Mouse (Mus musculus): Measurements from ENCODE around the gene Hoga1. TPM values are rescaled to one million over a fixed set of nuclear protein-coding genes. Genes with fewer than 3 reads are reported as not detected.
A peak's percentile ranks its signal among the peaks of the same experiment; 100 is the strongest.

Gene Hoga1
- polyA plus RNA-seq (2015; fragmentation: Nextera tagmentation; extraction: Ambion mirVana), result 2.0 and 2.4 TPM in 2 replicates

DNA sequence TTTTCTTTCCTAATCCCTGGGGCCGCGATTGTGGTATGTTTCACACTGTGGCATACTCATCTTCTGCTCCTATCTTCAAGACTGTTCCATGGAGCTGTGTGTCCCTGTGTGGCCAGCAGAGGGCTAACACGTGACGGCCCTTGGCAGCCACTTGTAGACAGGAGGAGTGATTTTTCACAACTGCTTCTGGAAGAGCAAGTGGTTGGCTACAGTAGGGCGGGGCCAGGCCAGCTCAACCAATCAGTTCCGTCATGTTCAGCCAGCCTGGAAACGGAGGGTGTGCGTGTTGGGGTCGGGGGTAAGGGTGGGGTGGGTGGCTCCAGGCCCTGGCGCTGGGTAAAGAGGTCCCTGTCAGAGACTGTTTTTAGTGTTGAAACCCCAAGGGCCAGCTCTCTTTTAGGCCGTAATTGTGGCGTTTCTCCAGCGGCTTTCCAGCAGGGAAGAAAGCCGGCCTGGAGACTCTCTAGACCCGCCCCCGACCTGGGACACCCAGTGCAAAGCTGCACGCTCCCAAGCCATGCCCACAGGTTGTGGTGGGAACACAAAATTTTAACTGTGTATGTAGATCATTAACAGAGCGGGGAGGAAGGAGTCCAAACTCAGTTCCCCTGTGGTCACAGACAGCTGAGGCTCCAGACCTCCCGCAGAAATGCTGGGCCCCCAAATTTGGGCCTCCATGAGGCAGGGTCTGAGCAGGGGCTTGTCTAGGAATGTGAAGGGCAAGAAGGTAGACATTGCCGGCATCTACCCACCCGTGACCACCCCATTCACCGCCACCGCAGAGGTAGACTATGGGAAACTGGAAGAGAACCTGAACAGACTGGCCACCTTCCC is at the start of gene Hoga1:
Gene Hoga1 (plus strand): TSS at position 342 of the 834 bp plus-strand sequence.
- H3K9me3 ChIP-seq (ENCODE audit: control insufficient read depth, low read length), result peaks cover 4% of the 10 kb centered on the region; the same call in 1 of the 2 replicates
- H3K4me1 ChIP-seq (ENCODE audit: control insufficient read depth, insufficient read depth, low read depth, low read length), result peaks cover 4% of the 10 kb centered on the region; the same call in 1 of the 2 replicates
- 0 out of 2 replicates have a peak, but pooled peaks cover 2% of the 10 kb centered on the region for H3K27me3 ChIP-seq (replicated peaks; ENCODE audit: control insufficient read depth, insufficient read depth, low read length)
- peak within 1 kb of the TSS; percentile 27; the same call in 1 of the 2 replicates for H3K9ac ChIP-seq (ENCODE audit: low read depth, low read length)
- peak within 1 kb of the TSS; percentile 54 for H3K4me2 ChIP-seq (ENCODE audit: low read length)
- H3K36me3 ChIP-seq (ENCODE audit: control insufficient read depth, insufficient read depth, low read length), result no peaks in the 10 kb centered on the region
- peak; percentile 93 for ATAC-seq
- H3K4me3 ChIP-seq (ENCODE audit: low read length), result peak within 1 kb of the TSS; percentile 34
- WGBS, result 23% methylated on average over 23 of the region's 23 CpGs
- no peak within 1 kb of the TSS for H3K27ac ChIP-seq (ENCODE audit: low read depth, low read length)

DNA sequence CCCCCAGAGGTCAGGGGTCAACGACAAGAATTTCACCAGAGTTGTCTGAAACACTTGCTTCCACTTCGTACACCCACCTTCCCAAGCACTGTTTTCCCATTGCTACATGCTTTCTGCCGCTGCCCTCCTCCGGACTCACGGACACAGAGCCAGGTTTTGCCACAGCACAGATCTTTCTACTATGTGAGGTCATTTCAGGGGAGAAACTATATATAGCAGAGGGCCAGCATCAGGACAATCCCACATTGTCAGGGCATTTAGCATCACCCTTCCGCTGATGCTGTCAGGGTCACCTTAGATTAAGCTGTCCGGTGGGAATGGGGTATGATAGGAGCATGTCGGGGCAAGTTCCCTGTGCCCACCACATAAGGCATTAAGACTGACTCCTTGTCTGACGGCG is 48.3 kb upstream of the Hoga1 start:
- no peak for ATAC-seq
- H3K27ac ChIP-seq (ENCODE audit: low read depth, low read length), result no peak overlapping the region
- no peak overlapping the region for H3K4me2 ChIP-seq (ENCODE audit: low read length)
- 88% methylated on average over 10 of the region's 10 CpGs for WGBS
- H3K27me3 ChIP-seq (replicated peaks; ENCODE audit: control insufficient read depth, insufficient read depth, low read length), result no peaks in the 10 kb centered on the region
- peaks cover 10% of the 10 kb centered on the region for H3K4me1 ChIP-seq (ENCODE audit: control insufficient read depth, insufficient read depth, low read depth, low read length)
- no peak overlapping the region for H3K9ac ChIP-seq (ENCODE audit: low read depth, low read length)
- H3K4me3 ChIP-seq (ENCODE audit: low read length), result no peak overlapping the region
- H3K36me3 ChIP-seq (ENCODE audit: control insufficient read depth, insufficient read depth, low read length), result no peaks in the 10 kb centered on the region
- H3K9me3 ChIP-seq (ENCODE audit: control insufficient read depth, low read length), result no peaks in the 10 kb centered on the region

DNA sequence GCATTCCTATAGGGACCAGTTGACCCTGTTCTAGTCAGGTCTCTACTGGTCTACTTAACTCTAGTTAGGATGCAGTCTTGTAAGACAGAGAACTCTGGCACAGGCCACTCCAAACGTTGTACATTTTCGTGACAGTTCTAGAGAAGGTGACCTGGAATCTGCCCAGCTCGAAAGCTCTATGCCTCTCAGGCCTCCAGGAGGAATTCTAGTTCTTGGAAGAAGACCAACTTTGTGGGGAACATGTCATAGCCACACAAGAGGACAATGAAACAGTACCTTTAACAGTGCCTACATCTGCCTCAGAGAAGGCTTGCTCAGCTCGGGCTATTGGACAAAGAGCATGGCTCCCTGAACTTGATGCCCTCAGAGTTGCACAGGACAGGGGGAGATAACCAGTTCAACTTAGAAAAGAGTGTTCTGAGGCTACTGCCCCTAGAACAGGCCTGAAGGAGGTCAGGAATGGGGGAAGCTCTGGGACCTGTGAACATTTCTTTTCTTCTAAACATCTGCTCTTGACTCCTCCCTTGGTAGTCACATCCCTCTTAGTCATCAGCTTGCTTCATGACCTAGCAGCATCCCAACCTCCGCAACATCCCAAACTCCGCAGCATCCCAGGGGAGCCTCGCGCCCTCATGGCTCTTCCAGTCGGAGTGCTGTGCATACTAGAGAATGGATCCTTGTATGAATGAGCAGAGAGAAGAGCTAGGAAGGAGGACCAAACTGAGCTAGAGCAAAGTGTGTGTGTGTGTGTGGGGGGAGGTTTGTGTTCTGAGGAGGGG is 46.5 kb upstream of the Hoga1 start:
- no peak overlapping the region for H3K4me3 ChIP-seq (ENCODE audit: low read length)
- H3K27me3 ChIP-seq (replicated peaks; ENCODE audit: control insufficient read depth, insufficient read depth, low read length), result no peaks in the 10 kb centered on the region
- H3K9ac ChIP-seq (ENCODE audit: low read depth, low read length), result no peak overlapping the region
- WGBS, result 82% methylated on average over 9 of the region's 9 CpGs
- no peak overlapping the region for H3K27ac ChIP-seq (ENCODE audit: low read depth, low read length)
- no peaks in the 10 kb centered on the region for H3K36me3 ChIP-seq (ENCODE audit: control insufficient read depth, insufficient read depth, low read length)
- no peaks in the 10 kb centered on the region; the same call in 1 of the 2 replicates for H3K4me1 ChIP-seq (ENCODE audit: control insufficient read depth, insufficient read depth, low read depth, low read length)
- H3K9me3 ChIP-seq (ENCODE audit: control insufficient read depth, low read length), result no peaks in the 10 kb centered on the region
- ATAC-seq, result no peak
- no peak overlapping the region for H3K4me2 ChIP-seq (ENCODE audit: low read length)

DNA sequence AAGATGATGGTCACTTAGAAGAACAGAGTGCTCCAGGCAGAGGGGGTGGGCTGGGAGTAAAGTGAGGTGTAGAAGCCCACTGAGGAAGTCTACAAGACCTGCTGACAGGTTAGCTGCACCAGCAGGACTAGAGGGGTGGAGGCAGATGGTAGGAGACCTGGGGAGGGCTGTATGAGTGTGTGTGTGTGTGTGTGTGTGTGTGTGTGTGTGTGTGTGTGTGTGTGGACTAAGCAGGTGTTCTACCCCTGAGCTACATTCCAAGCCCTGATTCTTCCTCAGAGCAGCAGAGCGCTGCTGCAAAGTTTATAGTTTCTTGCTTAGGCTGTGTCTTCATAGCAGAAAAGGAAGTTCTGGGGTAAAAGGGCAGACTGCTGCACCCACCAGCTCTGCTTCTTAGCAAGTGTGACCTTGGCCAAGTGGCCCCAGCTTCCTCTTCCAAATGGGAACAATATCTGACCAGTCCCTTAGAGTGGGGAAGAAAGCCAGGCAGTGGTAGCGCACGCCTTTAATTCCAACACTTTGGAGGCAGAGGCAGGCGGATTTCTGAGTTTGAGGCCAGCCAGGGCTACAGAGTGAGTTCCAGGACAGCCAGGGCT is 45.6 kb upstream of the Hoga1 start:
- Histone ChIP-seq H3K9ac (ENCODE audit: low read depth, low read length) (no peak overlapping the region), H3K4me1 (ENCODE audit: control insufficient read depth, insufficient read depth, low read depth, low read length) (no peaks in the 10 kb centered on the region; the same call in 1 of the 2 replicates), H3K36me3 (ENCODE audit: control insufficient read depth, insufficient read depth, low read length) (no peaks in the 10 kb centered on the region), H3K27me3 (replicated peaks; ENCODE audit: control insufficient read depth, insufficient read depth, low read length) (no peaks in the 10 kb centered on the region), H3K4me3 (ENCODE audit: low read length) (no peak overlapping the region), H3K27ac (ENCODE audit: low read depth, low read length) (no peak overlapping the region), H3K4me2 (ENCODE audit: low read length) (no peak overlapping the region), H3K9me3 (ENCODE audit: control insufficient read depth, low read length) (no peaks in the 10 kb centered on the region)
- ATAC-seq, result no peak
- 90% methylated on average over 4 of the region's 4 CpGs for WGBS

DNA sequence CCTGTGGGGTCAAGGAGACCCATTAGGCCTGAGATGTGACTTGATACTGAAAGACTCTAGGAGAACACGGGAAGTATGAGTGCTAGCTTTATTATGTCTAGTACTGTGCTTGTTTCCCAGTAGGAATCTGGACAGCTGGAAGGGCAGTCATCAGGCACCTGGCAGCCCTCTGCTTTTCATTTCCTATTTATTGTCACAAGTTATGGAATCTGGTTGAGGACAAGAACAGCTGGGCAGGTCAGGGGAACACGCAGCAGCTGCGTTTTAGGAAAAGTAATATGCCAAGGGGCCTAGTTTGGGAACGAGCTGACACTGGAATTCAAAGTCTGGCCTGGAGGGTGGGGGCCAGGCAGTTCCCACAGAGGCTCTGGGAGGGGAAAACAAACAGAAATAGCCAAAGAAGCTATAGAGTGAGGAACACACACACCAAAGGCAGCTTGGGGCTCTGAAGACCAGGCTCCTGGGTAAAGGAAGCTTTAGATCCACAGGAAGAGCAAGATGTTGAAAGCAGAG is 44.9 kb upstream of the Hoga1 start:
- Histone ChIP-seq H3K9ac (ENCODE audit: low read depth, low read length) (no peak overlapping the region), H3K36me3 (ENCODE audit: control insufficient read depth, insufficient read depth, low read length) (no peaks in the 10 kb centered on the region), H3K27me3 (replicated peaks; ENCODE audit: control insufficient read depth, insufficient read depth, low read length) (no peaks in the 10 kb centered on the region), H3K9me3 (ENCODE audit: control insufficient read depth, low read length) (no peaks in the 10 kb centered on the region), H3K27ac (ENCODE audit: low read depth, low read length) (no peak overlapping the region; the same call in 1 of the 2 replicates), H3K4me1 (ENCODE audit: control insufficient read depth, insufficient read depth, low read depth, low read length) (no peaks in the 10 kb centered on the region; the same call in 1 of the 2 replicates), H3K4me3 (ENCODE audit: low read length) (no peak overlapping the region), H3K4me2 (ENCODE audit: low read length) (no peak overlapping the region)
- WGBS, result 69% methylated on average over 4 of the region's 4 CpGs
- ATAC-seq, result no peak

DNA sequence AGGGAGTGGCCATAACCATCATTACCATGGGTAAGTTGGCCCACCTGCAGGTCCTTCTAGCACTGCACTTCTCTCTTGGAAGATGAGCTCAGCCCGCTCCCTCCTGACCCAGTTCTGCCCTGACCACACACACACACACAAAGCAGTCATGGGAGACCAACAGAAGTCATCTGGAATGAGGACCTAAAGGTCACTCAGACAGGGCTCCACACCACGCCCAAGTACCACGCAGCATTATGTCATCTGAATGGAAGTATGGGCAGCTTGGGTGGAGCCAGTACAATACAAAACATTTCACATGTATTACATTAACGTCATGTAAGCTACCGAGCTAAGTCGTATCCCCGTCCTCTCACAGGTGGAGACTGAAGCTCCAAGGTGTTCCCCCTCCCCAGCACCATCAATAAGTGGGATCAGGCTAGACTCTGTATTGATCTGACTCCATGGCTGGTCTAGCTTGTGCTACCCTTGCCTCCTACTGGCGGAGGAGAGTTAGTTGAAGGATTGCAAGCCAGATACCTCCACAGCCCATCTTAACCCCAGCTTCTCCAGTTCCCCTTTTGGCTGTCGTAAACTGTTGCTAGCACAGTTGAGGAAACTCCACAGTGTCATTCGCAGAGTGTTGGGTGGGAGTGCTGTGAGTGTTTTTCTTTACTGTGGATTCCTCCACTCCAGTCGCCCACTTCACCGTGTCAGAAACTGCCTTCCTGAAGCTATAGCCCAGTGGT is 44.0 kb upstream of the Hoga1 start:
- H3K9ac ChIP-seq (ENCODE audit: low read depth, low read length), result no peak overlapping the region
- H3K27ac ChIP-seq (ENCODE audit: low read depth, low read length), result no peak overlapping the region
- 87% methylated on average over 12 of the region's 12 CpGs for WGBS
- H3K4me2 ChIP-seq (ENCODE audit: low read length), result no peak overlapping the region
- no peaks in the 10 kb centered on the region for H3K27me3 ChIP-seq (replicated peaks; ENCODE audit: control insufficient read depth, insufficient read depth, low read length)
- H3K4me3 ChIP-seq (ENCODE audit: low read length), result no peak overlapping the region
- no peaks in the 10 kb centered on the region; the same call in none of the 2 replicates for H3K4me1 ChIP-seq (ENCODE audit: control insufficient read depth, insufficient read depth, low read depth, low read length)
- H3K36me3 ChIP-seq (ENCODE audit: control insufficient read depth, insufficient read depth, low read length), result no peaks in the 10 kb centered on the region
- ATAC-seq, result no peak; the same call in 1 of the 2 replicates
- H3K9me3 ChIP-seq (ENCODE audit: control insufficient read depth, low read length), result no peaks in the 10 kb centered on the region

DNA sequence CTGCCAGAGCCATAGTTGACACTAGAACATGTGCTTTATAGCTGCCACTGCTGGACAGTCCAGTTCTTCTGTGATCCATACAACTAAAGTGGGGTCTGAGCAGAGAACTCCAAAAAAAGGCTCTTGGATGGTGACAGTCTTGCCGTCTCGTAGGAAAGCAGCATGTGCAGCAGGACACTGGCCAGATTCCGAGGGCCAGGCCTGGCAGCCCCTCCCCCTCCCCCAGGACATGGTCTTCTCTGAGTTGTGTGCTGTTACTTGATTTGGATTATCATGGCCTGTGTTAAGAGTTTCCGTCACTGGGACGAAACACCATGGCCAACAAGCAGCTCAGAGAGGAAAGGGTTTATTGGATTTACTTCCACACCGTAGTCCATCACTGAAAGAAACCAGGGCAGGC is 41.2 kb upstream of the Hoga1 start:
- H3K4me3 ChIP-seq (ENCODE audit: low read length), result no peak overlapping the region
- no peaks in the 10 kb centered on the region for H3K27me3 ChIP-seq (replicated peaks; ENCODE audit: control insufficient read depth, insufficient read depth, low read length)
- 82% methylated on average over 6 of the region's 6 CpGs for WGBS
- no peaks in the 10 kb centered on the region for H3K9me3 ChIP-seq (ENCODE audit: control insufficient read depth, low read length)
- H3K9ac ChIP-seq (ENCODE audit: low read depth, low read length), result no peak overlapping the region
- no peaks in the 10 kb centered on the region for H3K36me3 ChIP-seq (ENCODE audit: control insufficient read depth, insufficient read depth, low read length)
- no peak for ATAC-seq
- no peak overlapping the region for H3K27ac ChIP-seq (ENCODE audit: low read depth, low read length)
- H3K4me2 ChIP-seq (ENCODE audit: low read length), result no peak overlapping the region
- no peaks in the 10 kb centered on the region; the same call in none of the 2 replicates for H3K4me1 ChIP-seq (ENCODE audit: control insufficient read depth, insufficient read depth, low read depth, low read length)

DNA sequence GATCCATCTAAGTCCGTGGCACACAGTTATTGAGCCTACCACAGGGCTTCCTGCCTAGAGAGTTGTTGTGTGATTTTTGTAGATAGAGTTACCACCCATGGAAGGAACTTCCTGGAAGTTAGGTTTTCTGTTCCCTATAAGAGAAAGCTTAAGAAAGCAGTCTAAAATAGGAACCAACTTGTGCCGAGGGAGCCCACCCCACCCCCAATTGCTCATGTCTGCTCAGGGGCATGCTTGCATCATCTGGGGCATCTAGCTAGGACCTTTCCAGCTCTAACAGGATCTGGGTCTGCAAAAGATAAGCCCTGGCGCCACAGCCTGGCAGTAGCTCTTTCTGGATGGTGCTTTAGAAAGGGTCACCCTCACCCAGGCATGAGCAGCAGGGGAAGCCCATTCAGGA is 39.8 kb upstream of the Hoga1 start:
- H3K9ac ChIP-seq (ENCODE audit: low read depth, low read length), result no peak overlapping the region
- H3K27me3 ChIP-seq (replicated peaks; ENCODE audit: control insufficient read depth, insufficient read depth, low read length), result no peaks in the 10 kb centered on the region
- no peak for ATAC-seq
- H3K4me2 ChIP-seq (ENCODE audit: low read length), result no peak overlapping the region
- no peaks in the 10 kb centered on the region for H3K36me3 ChIP-seq (ENCODE audit: control insufficient read depth, insufficient read depth, low read length)
- no peaks in the 10 kb centered on the region; the same call in none of the 2 replicates for H3K4me1 ChIP-seq (ENCODE audit: control insufficient read depth, insufficient read depth, low read depth, low read length)
- 80% methylated on average over 3 of the region's 3 CpGs for WGBS
- no peaks in the 10 kb centered on the region for H3K9me3 ChIP-seq (ENCODE audit: control insufficient read depth, low read length)
- H3K27ac ChIP-seq (ENCODE audit: low read depth, low read length), result no peak overlapping the region
- no peak overlapping the region for H3K4me3 ChIP-seq (ENCODE audit: low read length)

Data from hindbrain, embryonic 16.5 days (tissue).